Mouse (Mus musculus): Measurements from ENCODE around the gene Rbp3. TPM values are rescaled to one million over a fixed set of nuclear protein-coding genes. Genes with fewer than 3 reads are reported as not detected.

Gene Rbp3
- polyA plus RNA-seq (2017; shearing (Covaris generic)), result not detected

GRCm38 (mm10) chr14:33953761-33954160 lies at the start of gene Rbp3:
Rbp3 (plus strand) TSS chr14:33954003.

DNA sequence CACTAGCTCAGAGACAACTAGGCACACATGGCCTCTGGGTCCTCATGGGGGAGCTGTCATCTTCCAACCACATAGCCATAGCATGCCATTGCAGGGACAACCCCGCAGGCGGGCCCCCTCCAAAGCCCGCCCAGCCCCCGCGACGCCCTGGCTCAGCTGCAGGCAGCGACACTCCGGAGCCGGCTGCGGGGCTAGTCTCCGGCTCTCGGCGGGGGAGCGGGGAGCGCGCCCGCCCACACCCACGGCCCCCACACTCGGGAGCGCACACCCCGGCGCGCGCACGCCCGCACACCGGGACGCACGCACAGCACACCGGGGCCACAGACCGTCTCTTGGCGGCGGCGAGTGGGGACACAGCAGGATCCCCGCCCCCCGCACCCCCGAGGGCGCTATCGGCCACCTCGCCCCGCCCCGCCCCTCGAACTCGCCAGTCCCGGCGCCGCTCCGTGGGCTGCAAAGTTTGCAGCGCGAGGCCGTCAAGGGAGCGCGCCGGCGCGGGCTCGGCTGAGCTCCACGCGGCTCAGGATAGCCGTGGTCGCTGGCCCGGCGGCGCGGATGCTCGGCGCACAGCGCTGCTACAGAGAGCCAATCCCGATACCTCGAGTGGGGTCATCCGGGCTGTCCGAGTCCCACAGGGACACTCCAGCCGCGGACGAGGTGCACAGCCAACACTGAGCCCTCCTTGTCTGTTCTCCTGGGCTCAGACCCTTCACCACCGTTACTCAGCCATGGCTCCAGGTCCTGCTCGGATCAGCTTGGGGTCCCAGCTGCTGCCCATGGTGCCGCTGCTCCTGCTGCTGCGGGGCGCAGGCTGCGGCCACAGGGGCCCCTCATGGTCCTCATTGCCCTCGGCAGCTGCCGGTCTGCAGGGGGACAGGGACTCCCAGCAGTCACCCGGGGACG lies 30.4 kb upstream of the Rbp3 start, which contains the start of gene Gdf10:
Gdf10 (plus strand) TSS at position 420 of the 903 bp plus-strand sequence.

GRCm38 (mm10) chr14:33940739-33941138 lies 13.1 kb upstream of the Rbp3 start, which contains the start of gene Gdf2:
Gdf2 (plus strand) TSS chr14:33941039.

DNA sequence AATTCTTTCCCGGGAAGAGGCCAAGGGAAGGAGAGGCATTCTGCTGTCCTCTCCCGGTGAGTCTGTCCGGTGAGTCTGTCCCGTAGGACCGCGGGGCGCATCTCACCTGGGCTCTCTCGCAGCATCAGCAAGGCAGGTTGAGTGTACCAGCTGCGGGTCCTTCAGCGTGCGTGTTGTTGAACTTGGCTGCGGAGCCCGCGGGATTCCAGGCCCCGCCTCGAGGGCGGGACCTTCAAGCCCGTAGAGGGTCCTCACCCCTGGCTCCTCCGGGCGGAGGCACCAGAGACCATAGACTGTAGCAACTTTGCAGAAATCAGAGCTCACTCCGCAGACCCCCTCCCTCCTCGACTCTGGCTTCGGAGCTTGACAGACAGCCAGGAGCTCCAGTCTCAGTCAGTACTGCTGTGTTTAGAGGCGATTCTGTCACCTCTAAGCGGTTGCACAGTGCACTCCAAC lies 24.8 kb downstream of the Rbp3 start, which contains the start of gene Zfp488:
Zfp488 (minus strand) TSS at position 161 of the 456 bp plus-strand sequence.

Other genes with a start within 250 kb of the Rbp3 start
- not detected for gene Gdf10, start 30.4 kb upstream of the Rbp3 start, polyA plus RNA-seq (2017; shearing (Covaris generic))
- gene Gdf2, start 13.0 kb upstream of the Rbp3 start, polyA plus RNA-seq (2017; shearing (Covaris generic)), result not detected
- gene Zfp488, start 24.8 kb downstream of the Rbp3 start, polyA plus RNA-seq (2017; shearing (Covaris generic)), result not detected
- gene Gm30083, start 61.2 kb downstream of the Rbp3 start, polyA plus RNA-seq (2017; shearing (Covaris generic)), result not detected
- not detected for gene Gm5460, start 62.8 kb downstream of the Rbp3 start, polyA plus RNA-seq (2017; shearing (Covaris generic))
- not detected for gene Antxrl, start 98.7 kb downstream of the Rbp3 start, polyA plus RNA-seq (2017; shearing (Covaris generic))
- gene Anxa8, start 132.0 kb downstream of the Rbp3 start, polyA plus RNA-seq (2017; shearing (Covaris generic)), result not detected
- gene A630023A22Rik, start 148.8 kb downstream of the Rbp3 start, polyA plus RNA-seq (2017; shearing (Covaris generic)), result not detected
- not detected for gene Npy4r, start 198.5 kb downstream of the Rbp3 start, polyA plus RNA-seq (2017; shearing (Covaris generic))
- 0.05 TPM for gene Gprin2, start 247.7 kb downstream of the Rbp3 start, polyA plus RNA-seq (2017; shearing (Covaris generic))

All from CD4-positive, CD25-positive, alpha-beta regulatory T cell, adult 9 weeks (primary cell).